Mouse (Mus musculus): ENCODE measurements around the gene Nrg4.
A peak's percentile ranks its signal among the peaks of the same experiment; 100 is the strongest.

Nrg4 gene

DNA sequence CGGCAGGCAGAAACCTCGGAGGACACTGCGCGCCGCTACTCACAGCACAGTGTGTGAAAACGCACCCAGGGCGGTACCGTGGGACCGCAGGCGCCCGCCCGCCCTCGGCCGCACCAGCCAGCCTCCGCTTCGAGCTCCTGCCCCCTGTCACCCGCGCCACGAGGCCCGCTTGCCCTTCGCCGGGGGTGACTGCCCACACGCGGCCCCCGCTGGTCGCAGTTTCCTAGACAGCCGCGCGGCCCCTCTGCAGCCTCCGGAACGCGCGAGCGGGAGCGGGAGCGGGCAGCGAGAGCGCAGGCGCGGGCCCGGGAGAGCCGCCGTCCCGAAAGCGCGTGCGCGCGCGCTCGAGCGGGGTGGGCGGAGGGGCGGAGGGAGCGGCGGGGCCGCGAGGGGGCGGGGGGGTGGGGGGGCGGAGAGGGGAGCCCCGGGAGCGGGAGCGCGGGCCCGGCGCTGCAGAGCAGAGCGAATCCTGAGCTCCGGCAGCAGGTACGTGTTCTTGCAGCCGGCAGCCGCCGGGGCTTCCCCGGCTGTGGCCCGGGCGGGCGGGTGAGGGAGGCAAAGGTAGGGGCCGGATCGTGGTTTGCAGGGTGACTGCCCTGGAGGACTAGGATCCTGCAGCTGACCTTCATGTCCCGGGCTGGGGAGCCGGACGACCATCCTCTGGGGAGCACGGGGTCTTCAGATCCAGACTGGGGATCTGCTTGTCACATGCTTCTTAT lies at the start of gene Nrg4, which contains the start of gene Tmem266:
Nrg4 (minus strand) TSS at position 330 of the 719 bp plus-strand sequence.
Tmem266 (plus strand) TSS at position 399 of the 719 bp plus-strand sequence.
- DNase-seq, result peak; percentile 77 to 84

DNA sequence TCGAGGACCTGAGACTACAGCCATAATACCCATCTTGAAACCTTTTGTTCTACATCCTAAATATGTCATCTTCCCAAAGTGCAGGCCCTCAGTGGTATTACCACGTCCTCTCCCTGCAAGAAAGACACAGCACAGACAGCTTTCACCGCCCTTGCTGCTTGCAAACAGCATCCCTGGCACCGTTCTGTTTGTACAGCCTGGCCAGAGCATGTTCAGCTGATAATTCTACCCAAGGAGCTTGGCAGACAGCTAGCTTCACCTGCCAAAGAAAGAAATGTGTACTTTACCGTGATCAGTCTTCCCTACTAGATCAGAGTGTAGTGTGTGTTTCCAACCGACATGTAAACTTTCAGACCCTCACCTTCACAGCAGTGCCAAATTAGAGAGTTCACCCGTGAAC lies 45.3 kb upstream of the Nrg4 start:
- no peak for DNase-seq

DNA sequence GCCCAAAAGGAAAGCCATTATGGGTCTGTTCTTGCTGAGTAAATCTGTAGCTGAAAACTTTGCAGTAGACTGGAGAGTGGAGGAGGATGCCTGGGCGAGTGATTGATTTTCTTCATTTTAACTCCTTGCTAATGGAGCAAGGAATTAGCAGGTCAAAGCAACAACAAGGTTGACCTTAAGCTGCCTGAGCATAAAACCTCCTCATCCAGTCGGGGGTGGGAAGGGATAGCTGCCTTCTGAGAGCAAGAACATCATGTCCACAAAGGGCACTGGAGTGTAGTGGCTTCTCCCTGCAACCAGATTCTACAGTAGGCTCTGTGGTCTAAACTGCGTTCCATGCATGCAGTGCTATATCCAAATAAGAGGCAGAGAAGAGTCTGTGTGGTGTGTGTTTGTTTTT lies 41.4 kb upstream of the Nrg4 start:
- DNase-seq, result no peak

DNA sequence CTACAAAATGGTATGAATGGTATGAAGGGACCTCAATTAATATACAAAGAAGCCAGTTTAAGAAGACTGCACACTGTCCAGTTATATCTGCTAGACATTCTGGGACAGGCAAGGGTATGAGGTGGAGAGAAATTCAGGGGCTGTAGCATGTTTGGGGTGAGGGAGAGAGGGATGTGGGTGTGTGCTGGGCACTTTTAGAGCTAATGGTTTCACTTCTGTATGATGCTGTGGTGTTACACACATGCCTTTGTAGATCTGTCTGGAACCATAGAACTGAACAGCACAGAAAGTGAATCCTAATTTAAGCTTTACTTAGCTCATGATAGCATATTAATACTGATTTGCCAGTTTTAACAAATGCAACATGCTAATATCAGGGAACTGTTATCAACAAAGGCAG lies 37.1 kb upstream of the Nrg4 start:
- no peak for DNase-seq

DNA sequence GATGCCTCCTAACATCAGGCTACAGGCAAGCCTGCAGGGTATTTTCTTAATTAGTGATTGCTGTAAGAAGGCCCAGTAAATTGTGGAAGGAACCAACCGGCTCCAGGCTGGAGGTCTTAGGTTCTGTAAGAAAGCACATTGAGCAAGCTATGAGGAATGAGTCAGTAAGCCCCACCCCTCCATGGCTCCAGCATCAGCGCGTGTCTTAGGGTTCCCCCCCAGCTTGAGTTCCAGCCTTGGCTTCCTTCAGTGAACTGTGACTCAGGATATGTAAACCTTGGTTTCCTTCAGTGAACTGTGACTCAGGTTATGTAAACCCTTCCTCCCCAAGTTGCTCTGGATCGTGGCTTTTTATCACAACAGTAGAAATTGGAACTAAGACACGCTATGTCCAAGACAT lies 35.3 kb upstream of the Nrg4 start:
- DNase-seq, result no peak

DNA sequence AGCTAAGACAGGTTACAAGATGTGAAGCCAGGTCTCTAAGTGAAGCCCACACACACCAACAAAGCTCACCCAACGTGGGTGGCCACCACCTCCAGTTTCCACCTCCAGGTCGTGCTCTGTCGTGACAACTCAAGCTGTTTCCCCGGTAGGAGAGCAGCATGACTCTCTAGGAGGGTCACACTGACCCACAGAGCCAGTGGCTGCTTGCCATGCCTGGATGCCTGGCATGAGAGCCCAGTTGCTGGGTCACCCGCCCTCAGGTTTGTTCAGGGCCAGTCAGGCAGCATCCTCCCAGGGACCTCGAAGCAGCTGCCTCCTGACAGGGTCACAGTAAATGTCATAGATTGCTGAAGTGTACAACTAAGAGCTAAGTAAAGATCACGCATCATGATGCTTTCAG lies 34.2 kb upstream of the Nrg4 start:
- DNase-seq, result no peak

DNA sequence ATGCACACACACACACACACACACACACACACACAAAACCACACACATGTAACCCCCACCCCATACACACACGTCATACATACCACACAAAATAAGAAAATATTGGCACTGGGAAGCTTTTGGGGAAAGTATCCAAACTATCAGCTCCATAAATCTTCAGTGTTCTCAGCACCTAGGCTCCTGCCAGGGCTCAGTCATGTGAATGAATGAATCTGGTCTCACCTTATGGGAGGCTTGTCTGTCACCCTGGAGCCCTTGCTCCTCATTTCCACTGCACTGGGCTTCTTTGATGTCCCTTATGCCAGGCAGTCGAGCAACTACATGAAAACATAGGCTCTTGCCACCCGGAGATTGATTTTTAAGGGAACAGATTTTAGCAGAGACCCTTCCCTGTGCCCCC lies 33.7 kb upstream of the Nrg4 start:
- DNase-seq, result no peak

DNA sequence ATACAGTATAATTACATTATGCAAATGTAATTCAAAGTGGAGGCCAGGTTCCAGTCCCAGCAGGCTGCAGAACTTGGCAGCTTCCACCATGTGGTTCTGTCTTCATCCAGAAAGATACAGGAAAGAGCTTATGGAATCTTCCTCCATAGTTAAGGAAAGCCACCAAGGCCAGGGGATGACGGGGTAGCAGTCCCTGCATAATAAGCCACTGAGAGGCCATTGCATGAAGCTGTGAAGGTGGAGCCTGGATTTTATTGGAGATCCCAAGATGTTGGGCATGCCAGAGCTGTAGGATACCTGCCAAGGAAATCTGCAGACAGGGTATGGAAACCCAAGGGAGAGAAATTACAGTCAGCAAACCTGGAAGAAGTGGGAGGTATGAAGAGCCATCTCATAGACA lies 30.5 kb upstream of the Nrg4 start:
- no peak for DNase-seq

DNA sequence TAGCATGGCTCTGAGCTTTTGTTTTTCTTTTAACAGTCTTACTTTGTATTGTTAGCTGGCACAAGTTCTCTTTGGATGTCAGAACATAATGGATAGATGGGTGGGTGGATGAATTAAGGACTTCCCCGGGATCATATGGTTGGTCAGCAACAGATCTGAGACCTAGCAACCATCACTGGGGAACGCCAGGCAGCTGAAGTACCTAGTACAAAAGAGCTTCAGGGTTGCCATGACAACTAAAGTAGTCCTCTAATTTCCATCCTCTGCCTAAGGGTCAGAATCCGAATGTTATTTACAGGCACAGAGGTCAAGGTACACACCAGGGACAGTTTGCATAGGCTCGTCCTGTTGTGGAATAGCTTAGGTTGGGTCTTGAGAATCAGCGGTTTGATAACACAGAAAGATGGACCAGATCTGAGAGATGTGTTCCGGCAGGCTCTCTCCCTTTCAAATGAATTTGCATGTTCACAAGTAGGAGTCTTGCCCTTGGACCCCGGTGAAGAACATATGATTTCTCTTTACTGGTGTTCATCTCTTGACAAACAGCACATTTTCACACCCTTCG lies 28.7 kb upstream of the Nrg4 start:
- no peak for DNase-seq

DNA sequence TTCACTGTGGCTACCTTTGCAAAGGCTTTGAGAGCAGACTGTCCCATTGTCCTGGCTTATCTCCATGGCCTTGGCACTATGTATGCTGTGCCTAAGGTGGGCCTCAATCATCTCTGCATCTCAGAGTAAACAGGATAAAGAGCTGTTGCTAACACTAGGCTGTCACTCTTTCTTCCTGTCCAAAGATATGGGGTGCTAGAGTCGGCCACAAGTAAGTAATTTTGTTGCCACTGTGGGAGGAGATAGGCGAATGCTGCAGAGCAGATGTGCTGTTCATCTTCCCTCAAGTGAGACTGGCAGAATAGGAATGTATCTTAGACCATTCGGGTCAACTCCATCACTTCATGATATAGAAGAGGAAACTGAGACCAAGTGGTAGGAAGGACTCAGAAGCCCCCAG lies 28.0 kb upstream of the Nrg4 start:
- no peak for DNase-seq

DNA sequence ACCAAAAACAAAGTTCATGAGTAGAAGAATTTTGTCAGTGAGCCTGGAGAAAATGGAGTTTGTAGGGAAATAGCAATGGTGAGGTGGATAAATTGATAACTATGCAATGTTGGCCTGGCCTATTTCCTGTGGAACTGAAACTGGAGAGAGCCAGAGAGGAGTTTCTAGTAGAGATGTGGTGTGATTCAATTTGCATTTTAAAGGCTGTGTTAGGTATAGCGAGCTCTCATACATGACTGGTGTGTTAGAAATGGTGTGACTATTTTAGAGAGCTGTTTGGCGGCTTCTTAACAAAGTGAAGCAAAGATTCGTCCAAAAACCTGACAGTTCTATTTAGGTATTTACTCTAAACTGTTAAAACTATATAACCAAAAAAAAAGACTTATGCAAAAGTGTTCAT lies 22.0 kb upstream of the Nrg4 start:
- DNase-seq, result no peak

DNA sequence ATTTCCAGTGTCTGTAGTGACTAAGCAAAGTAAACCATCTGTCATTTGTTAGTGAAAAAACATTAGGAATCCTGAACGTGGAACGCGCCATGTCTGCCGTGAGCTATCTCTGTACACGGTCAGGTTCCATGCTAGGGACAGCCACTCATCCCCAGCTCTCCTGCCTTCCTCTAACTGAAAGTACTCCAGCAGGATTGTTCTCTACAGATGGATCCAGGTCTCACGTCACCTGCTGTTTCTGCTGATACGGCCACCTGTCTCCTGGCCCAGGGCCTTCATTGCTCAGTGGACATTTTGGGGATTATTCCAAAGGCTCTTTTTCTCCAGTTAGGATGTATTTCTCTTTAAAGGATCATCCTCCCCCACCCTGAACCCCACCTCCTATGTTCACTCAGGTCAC lies 18.7 kb upstream of the Nrg4 start:
- DNase-seq, result no peak

DNA sequence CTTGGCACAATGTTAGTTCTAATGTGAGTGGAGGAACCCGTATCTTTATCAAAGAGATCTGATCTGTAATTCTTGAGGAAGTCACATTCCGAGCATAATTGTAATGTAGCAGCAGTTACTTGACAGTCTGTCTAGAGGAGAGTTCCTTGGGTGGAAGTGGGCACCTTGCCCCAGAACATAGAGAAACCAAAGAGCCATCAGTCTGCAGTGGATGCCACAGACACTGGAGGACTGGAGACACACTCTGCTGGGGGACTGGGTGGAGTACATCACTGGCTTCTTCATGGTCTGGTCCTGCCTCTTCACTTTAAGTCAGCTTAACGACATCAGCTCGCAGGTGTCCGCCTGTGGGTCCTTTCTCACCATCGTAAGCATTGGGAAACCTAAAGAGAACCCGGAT lies 17.5 kb upstream of the Nrg4 start:
- no peak for DNase-seq

DNA sequence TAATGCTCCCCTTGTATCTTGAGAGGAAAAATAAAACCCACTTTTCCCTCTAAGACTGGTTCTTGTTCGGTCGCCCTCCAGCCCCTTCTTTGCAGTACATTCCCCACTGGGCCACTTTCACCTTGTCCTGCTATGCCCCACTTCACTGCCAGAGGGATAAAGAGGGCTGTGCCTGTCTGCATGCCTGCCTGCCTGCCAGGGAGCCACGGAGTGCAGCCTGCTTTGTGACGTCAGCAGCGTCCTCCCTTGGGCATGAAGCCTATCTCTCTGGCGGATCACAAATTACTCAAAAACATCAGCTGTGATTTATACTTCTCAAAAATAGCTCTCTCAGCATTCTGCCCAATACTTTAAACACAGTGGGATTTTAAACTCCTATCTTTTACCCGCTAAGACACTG lies 6.3 kb upstream of the Nrg4 start:
- peak; percentile 15 to 37 for DNase-seq

DNA sequence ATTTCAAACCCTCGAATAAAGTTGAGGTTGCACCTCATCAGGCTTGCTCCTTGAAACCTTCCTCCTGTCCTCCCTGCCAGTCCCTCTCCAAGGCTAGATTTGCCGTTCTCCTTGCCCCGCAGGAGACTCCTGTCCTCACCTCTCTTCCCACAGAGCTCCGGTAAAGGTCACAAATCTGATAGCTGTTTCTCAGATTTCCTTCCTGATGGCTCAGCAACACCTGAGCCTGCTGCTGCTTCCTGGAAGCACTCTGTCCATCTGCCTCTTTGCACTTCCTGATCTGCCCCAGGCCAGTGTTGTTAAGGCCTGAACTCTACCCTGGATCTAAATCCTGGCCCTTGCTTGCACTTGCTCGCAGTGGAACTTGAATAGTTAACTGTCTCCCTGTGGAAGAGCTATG lies 5.8 kb upstream of the Nrg4 start:
- no peak for DNase-seq

DNA sequence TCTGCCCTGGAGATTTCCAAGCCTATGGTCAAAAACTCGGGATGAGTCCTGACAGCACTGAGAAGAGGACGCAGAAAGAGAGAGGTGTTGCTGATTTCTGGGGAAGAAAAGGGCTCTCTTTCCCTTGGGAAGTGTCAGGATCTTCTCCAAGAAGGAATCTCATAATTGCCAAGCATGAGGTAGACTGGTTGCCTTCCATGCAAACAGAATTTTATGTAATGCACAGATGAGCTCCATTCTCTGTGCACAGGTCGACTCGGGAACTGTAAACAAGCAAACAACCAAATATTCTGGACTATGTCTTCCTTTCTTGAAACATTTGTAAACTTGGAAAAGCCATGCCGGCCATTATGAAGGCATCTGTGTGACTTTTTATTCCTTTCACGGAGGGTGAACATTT lies 2.8 kb upstream of the Nrg4 start:
- DNase-seq, result no peak

DNA sequence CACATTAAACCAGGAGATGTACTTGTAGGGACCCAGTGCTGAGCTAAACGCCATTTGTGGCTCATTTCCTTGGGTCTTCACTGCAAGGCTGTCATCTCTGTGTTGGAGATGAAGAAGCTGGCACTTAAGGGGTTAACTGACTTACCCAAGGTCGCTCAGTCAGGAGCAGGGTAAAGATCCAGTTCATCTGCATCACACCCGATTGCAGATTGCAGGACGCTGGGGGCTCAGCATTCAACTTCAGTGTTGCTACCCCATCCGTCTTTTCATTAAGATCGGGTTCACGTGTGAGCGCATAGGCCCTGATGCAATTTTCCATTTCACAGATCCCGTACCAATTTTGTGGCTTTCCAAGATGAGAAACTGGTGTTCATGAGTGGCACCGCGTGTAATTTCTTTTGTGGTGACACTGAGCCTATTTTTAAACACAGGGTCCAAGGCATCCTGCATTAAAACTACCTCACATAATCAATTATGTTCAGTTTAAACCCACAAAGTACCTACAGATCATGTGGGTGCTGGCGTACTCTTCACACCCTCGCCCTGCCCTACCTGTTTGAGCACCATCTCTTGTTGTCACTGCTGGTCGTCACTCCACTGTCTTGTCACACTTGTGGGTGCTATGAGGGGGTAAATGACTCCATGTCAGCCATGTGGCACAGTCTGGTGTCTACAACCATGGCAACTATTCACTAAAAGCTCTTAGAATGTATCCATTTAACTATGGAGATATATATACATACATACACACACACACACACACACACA lies 1.7 kb upstream of the Nrg4 start:
- DNase-seq, result no peak

DNA sequence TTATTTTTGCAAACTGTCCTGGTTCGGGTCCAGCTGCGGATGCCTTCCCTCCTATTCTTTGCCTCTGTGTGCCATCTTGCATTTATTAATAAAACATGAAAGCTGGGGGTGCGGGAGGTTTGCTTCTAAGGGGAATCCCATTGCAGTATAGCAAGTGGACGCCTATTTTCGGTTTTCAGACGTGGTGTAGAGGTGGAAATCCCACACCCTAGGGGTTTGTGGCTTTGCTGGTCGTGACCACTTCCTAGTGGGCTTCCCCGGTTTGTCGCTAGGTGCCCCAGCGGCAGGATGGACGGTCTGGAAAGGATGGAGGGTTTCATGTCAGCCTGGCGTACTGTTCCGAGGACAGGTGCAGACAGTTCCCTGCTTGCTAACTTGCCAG lies 581 bp upstream of the Nrg4 start:
- DNase-seq, result peak in 1 of 2 experiments; percentile 8

DNA sequence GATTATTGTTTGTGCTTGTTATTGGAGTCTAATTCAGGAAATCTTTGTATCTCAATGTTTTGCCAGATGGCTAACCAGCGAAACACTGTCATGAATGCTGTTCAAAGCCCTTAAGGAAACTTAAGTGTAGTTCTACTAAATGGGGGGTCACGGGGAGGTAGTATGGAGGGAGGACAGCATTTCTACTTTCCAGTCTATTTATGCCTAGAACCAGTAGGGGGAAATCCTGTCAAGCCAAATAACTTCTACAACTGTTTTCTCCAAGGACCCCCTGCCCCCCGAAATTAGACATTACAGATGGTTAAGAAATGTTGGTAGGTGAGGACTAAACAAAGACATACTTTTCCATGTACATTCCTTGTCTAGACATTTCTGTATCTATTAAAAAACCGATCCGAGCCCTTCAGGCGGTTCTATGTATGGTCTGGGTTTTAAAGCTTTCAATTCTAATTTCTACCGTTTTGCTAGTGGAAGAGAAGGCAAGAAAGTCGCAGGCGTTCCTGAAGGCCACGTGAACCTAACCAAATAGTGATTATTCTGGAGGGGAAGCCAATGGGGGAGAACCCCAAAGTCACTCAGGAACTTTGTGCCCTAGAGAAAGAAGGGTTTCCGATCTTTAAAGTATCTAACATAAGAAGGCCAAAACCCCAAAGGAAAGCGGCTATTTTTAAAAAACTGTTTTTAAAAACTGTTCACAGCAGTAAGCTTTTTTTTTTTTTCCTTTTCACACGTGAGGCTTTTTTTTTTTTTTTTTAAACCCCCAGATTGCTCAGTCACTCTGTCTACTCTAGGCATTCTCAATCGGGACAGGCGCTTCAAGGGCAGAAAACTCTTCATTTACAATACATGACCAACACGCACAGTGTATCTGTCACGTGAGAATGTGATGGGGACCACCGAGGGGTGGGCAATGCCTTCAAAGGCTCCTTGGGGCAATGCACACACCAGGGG lies 805 bp downstream of the Nrg4 start:
- DNase-seq, result no peak

DNA sequence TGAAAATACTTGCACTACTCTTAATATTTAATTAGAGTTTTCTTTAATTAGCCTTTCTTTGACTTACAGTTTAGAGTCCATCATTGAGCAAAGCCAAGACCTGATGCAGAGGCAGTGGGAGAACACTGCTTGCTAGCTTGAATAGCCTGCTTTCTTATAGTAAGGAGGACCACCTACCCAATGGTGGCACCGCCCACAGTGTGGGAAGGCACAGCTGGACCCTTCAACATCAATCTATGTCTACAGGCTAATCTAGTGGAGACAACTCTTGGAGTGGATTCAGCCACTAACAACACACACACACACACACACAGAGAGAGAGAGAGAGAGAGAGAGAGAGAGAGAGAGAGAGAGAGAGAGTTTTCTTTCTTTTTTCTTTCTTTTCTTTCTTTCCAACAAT lies 1.6 kb downstream of the Nrg4 start:
- no peak for DNase-seq

DNA sequence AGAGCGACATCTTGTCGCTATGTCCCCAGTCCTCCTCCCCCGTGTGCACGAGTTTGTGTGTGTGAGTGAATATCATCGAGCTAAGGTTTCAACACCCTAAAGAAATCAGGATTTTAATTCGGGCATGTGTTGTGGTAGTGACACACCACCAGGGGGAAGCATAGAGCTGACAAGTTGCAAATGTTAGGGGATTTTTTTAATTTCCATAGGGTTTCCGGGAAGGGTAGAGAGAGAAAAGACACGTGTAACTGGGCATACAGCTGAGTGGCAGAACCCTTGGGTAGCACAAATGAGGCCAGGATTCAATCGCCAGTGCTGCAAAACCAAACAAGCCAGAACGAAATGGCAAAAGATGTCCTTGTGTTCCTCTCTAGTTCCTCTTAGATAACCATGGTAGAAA lies 2.1 kb downstream of the Nrg4 start:
- DNase-seq, result no peak

DNA sequence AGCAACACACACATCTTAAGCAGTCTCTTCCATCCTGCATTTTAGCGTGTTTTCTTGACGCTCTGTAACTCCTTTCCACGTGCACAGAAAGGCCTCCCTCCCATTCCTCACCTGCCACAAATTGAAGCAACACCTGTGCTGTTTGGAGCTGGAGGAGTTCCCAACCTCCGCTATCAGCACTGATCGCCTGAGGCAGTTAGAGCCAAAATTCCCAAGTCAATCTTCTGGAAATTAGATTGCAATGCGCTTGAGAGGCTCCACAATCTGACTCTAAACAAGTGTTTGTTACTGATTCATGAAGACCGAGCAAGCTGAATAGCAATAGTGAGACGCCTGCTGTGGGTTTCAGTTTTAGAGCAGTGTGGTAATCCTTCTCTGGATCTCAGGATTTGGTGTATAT lies 2.6 kb downstream of the Nrg4 start:
- DNase-seq, result no peak

DNA sequence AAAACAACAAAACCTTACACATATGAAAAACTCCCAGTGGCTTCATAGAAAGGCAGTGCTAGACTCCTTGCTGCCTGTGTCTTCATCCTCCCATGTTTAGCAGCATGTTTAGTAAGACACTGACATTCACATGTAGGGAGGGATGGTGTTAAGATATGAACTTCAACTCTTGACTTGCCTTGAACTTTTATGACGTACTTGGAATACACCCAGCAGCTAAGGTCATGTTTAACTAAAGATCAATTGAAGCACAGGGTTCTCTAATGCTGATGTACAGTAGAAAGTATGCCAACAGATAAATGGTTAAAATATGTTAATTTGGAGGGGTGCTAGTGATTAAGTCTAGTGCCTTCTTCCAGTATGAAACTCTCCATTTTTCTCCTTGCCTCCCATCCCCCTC lies 4.0 kb downstream of the Nrg4 start:
- DNase-seq, result no peak

Data from lung, postnatal 4 days (tissue).